Mouse (Mus musculus) granulocyte monocyte progenitor cell, adult 5-6 weeks (primary cell): ENCODE measurements around the gene Ucp3. TPM values are rescaled to one million over a fixed set of nuclear protein-coding genes. Genes with fewer than 3 reads are reported as not detected.

Source experiments
- ATAC-seq: replicated peaks from 2 replicates; pipeline ENCODE4 v1.8.0; 2016; ENCODE audit warnings: mild to moderate bottlenecking, moderate TSS enrichment, inconsistent platforms; ENCODE audit not compliant: poor library complexity, severe bottlenecking
- total RNA-seq, 2 experiments: library from RNA; stranded (forward) in 1 of 2; stranded (reverse) in 1 of 2; fragments of 200-712, 200-1000 nt in 1 of 2; fragments of >200 nt in 1 of 2; fragmentation: Nextera tagmentation in 1 of 2; gene quantifications; 2 replicates each; pipeline ENCODE4 v1.2.3; 2014 to 2017

Gene Ucp3
- total RNA-seq, 2 experiments from 2014 or later, result not detected

- ATAC-seq, result no peak
These were observed 63.0 kb downstream of the Ucp3 start for GRCm38 (mm10) chr7:100535831-100536230.

Other genes starting within 250 kb of the Ucp3 start
- 7.9 and 10.8 TPM in 2 replicates for gene Pgm2l1, start 245.6 kb upstream of the Ucp3 start, total RNA-seq (2014; fragmentation: Nextera tagmentation)
- 6.7 and 8.4 TPM in 2 replicates for gene Pgm2l1, start 245.6 kb upstream of the Ucp3 start, total RNA-seq (2017)
- not detected in 2 replicates for gene P4ha3, start 187.5 kb upstream of the Ucp3 start, total RNA-seq (2014; fragmentation: Nextera tagmentation)
- not detected in 2 replicates for gene P4ha3, start 187.5 kb upstream of the Ucp3 start, total RNA-seq (2017)
- 50.5 and 60.2 TPM in 2 replicates for gene C2cd3, start 100.8 kb upstream of the Ucp3 start, total RNA-seq (2014; fragmentation: Nextera tagmentation)
- gene C2cd3, start 100.8 kb upstream of the Ucp3 start, total RNA-seq (2017), result 21.0 and 30.9 TPM in 2 replicates
- gene Ppme1, start 100.7 kb upstream of the Ucp3 start, total RNA-seq (2014; fragmentation: Nextera tagmentation), result 24.9 and 27.0 TPM in 2 replicates
- gene Ppme1, start 100.7 kb upstream of the Ucp3 start, total RNA-seq (2017), result 42.7 and 71.7 TPM in 2 replicates
- 413 and 551 TPM in 2 replicates for gene Ucp2, start 20.3 kb downstream of the Ucp3 start, total RNA-seq (2014; fragmentation: Nextera tagmentation)
- 97.5 and 99.2 TPM in 2 replicates for gene Ucp2, start 20.3 kb downstream of the Ucp3 start, total RNA-seq (2017)
- gene Dnajb13, start 42.0 kb downstream of the Ucp3 start, total RNA-seq (2014; fragmentation: Nextera tagmentation), result not detected in 2 replicates
- gene Dnajb13, start 42.0 kb downstream of the Ucp3 start, total RNA-seq (2017), result not detected in 2 replicates
- 5.4 and 14.1 TPM in 2 replicates for gene Coa4, start 64.1 kb downstream of the Ucp3 start, total RNA-seq (2014; fragmentation: Nextera tagmentation)
- 20.0 and 21.1 TPM in 2 replicates for gene Coa4, start 64.1 kb downstream of the Ucp3 start, total RNA-seq (2017)
- 55.9 and 62.1 TPM in 2 replicates for gene Rab6a, start 134.4 kb downstream of the Ucp3 start, total RNA-seq (2014; fragmentation: Nextera tagmentation)
- 43.0 and 56.3 TPM in 2 replicates for gene Rab6a, start 134.4 kb downstream of the Ucp3 start, total RNA-seq (2017)
- 67.1 TPM in 2 replicates for gene Mrpl48, start 135.3 kb downstream of the Ucp3 start, total RNA-seq (2014; fragmentation: Nextera tagmentation)
- gene Mrpl48, start 135.3 kb downstream of the Ucp3 start, total RNA-seq (2017), result 88.1 and 99.5 TPM in 2 replicates
- not detected in 2 replicates for gene Plekhb1, start 189.4 kb downstream of the Ucp3 start, total RNA-seq (2014; fragmentation: Nextera tagmentation)
- gene Plekhb1, start 189.4 kb downstream of the Ucp3 start, total RNA-seq (2017), result not detected in 2 replicates
- 29.7 and 32.1 TPM in 2 replicates for gene Fam168a, start 233.6 kb downstream of the Ucp3 start, total RNA-seq (2014; fragmentation: Nextera tagmentation)
- 6.3 and 9.5 TPM in 2 replicates for gene Fam168a, start 233.6 kb downstream of the Ucp3 start, total RNA-seq (2017)